Mouse (Mus musculus) splenic B cell, adult 2 months (primary cell): ENCODE results near the gene Lamc2.

Experiments used
- DNase-seq: peaks from one replicate; pipeline ENCODE4 v3.0.0-alpha.2; 2011; ENCODE audit warnings: low read depth, low spot score
- H3K27me3 ChIP-seq: 2 replicates; pipeline ENCODE4 v1.6.1; 2012; ENCODE audit warnings: mild to moderate bottlenecking, low read length, moderate library complexity, mixed read lengths; ENCODE audit not compliant: control insufficient read depth, poor library complexity, insufficient read depth, severe bottlenecking
- H3K36me3 ChIP-seq: 2 replicates; pipeline ENCODE4 v1.6.1; 2012; ENCODE audit warnings: mild to moderate bottlenecking, low read length, moderate library complexity, mixed read lengths; ENCODE audit not compliant: control insufficient read depth, poor library complexity, insufficient read depth, severe bottlenecking

Lamc2 gene

GRCm38 (mm10) chr1:153127622-153128021 lies 58.6 kb downstream of the Lamc2 start:
- Histone ChIP-seq H3K36me3 (no peaks in the 10 kb centered on the region), H3K27me3 (no peaks in the 10 kb centered on the region)
- DNase-seq: no peak

- Histone ChIP-seq H3K27me3 (no peaks in the 10 kb centered on the region), H3K36me3 (no peaks in the 10 kb centered on the region)
- no peak for DNase-seq
Observed at GRCm38 (mm10) chr1:153126491-153127381, 59.5 kb downstream of the Lamc2 start.

DNA sequence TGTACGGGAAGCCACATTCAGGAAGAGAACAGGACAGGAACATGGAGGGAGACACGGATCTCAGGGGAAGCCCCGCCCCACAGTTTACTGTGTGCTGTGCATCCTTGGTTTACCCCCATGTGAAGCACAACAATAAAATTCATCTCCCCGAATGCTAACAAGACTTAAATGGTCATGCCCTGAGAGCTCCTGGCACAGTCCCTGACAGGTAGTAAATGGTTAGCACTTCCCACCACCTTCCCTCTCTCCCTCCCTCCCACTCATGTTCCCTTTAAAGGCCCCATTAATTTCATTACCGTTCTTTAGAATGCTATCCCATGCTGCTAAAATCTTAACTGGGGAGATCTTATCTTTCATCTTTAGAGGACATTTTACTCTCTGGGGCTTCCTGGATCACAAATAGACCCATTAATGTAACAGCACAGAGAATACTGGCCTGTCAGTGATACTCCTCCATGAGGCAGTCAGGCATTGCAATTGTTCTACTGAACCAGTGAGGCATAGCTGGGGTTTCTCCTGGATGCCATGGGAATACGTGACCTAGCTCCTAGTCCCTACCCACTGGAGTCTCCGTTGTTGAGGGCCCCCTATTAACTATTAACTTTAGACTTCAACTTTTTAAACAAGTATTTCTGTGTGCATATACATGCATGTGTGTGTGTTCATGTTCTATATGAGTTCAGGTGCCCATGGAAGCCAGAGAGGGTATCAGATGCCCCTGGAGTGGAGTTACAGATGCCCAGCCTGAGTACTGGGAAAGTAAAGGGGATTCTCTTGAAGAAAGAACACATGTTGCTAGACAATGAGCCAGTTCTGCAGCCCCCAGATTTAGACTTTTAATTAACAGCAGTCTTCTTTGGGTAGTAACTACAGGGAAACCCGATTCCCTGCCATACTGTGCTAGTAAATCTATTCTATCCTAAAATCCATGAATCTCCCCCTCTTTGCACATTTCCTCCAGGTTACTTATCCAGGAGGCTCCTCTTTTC lies 60.7 kb downstream of the Lamc2 start:
- no peaks in the 10 kb centered on the region for H3K27me3 ChIP-seq
- DNase-seq: no peak
- H3K36me3 ChIP-seq: no peaks in the 10 kb centered on the region

DNA sequence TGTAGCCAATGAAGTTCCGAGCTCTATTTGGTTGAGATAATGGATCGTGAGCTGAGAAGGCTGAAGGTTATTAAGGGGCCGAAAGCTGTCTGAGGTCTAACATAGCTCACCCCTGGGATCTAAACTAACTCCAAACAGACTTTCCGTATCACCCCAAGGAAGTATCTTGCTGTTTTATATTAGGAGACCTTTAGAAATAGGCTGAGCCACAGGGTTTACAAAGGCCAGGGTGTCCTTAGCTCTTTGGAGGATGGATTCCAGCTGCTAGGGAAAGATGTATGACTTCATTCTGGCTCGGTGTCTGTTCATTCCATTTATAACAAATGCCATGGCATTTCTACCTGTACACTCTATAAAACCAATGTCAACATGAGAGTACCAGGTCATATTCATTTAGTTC lies 61.7 kb downstream of the Lamc2 start:
- DNase-seq: no peak
- Histone ChIP-seq H3K27me3 (no peaks in the 10 kb centered on the region), H3K36me3 (no peaks in the 10 kb centered on the region)

DNA sequence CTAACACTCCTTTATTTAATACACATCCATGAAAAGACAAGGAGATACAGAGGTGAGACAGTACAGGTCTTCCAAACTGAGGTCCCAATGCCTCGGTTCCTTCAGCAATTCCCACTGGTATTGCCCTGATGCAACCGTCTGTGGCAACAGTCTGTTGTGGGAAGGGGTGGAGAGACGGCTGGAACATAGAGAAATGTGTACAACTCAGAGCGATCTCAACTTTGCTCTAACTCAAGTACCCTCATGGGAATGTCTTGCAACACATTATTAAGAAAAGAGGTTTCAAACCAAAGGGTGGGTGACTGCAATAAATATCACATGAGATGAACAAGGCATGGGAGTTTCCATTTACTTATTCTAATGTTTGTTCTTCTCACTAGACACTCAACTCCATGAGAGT lies 63.5 kb downstream of the Lamc2 start:
- no peak for DNase-seq
- H3K36me3 ChIP-seq: no peaks in the 10 kb centered on the region
- H3K27me3 ChIP-seq: no peaks in the 10 kb centered on the region

- Histone ChIP-seq H3K27me3 (no peaks in the 10 kb centered on the region), H3K36me3 (no peaks in the 10 kb centered on the region)
- DNase-seq: no peak
Observed at GRCm38 (mm10) chr1:153121320-153121719, 64.9 kb downstream of the Lamc2 start.

DNA sequence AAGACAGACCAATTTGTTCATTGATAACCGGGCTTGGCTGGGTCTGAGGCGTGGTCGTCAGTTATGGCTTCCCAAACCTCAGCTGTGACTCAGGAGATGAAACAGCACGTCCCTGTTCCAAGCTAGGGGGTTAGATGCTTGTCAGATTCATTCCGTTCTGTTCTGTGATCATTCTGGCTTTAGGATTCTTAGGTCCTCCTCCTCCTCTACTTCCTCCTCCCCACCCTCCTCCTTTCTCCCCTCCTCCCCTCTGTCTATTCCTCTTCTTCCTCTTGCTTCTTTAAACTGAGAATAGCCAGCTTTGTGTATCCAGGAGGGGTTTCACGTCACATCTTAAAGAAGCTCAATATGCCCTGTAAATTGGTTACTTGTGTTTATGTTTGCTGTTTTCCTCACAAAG lies 65.7 kb downstream of the Lamc2 start:
- no peaks in the 10 kb centered on the region for H3K27me3 ChIP-seq
- no peak for DNase-seq
- no peaks in the 10 kb centered on the region for H3K36me3 ChIP-seq

DNA sequence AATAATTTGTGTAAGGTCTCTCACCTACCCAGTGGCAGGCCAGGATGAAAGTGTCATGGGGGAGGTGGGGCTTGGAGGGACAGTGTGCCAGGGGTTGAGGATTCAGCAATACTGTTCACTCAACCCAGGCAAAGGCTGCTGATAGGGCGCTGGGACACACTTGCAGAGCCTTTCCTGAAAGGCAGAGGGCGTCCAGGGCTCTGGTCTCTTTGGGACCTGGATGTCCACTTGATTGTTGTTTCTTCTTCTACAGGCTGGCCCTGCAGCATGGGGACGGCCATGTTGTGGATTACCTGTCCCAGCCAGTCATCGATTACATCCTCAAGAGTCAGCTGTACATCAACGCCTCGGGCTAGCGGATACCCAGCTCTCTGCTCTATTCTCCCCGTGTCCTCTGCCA lies 70.9 kb downstream of the Lamc2 start:
- DNase-seq: no peak

DNA sequence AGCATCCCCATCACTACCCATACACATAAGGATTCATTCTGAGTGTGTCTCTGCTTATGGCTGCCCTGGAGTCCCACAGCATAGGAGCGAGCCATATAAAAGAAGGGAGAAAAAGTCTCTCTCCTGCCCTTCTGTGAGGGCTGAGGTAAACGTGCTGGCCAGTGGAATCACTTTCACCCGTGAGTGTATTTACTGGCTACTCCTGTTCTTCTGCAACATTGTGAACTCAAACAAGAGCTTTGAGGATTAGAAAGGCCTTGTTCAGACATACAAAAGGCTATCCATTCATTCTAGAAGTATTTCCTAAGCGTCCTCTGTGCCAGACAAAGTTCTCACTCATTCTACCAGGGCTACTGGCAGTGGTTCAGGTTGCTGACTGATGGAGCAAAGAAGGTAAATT lies 74.7 kb downstream of the Lamc2 start:
- no peak for DNase-seq
- H3K36me3 ChIP-seq: no peaks in the 10 kb centered on the region
- H3K27me3 ChIP-seq: no peaks in the 10 kb centered on the region

More for the DNA sequence above, 70.9 kb downstream of the Lamc2 start:
- H3K36me3 ChIP-seq: no peaks in the 10 kb centered on the region
- H3K27me3 ChIP-seq: no peaks in the 10 kb centered on the region

GRCm38 (mm10) chr1:153109836-153110235 lies 76.4 kb downstream of the Lamc2 start:
- H3K27me3 ChIP-seq: no peaks in the 10 kb centered on the region
- no peak for DNase-seq
- no peaks in the 10 kb centered on the region for H3K36me3 ChIP-seq

- H3K27me3 ChIP-seq: no peaks in the 10 kb centered on the region
- H3K36me3 ChIP-seq: no peaks in the 10 kb centered on the region
- no peak for DNase-seq
Observed at GRCm38 (mm10) chr1:153109346-153109745, 76.9 kb downstream of the Lamc2 start.

DNA sequence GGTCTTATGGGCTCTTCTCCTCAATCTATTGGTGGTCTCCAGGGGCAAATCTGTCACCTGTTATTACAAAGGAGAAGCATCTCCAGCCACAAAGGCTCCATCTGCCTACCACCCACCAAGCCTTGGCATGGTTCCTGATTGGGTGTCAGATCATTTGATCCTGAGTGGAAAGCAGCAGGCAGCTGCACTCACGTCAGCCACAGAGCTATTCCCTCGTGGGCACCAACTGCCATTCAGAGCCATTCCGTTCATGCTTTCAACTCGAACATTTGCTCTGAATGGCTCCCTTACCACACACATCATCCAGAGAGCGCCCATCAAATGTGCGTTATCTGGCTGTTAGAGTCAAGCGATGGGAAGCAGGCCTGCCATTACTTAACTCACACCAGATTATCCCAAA lies 78.4 kb downstream of the Lamc2 start:
- Histone ChIP-seq H3K36me3 (no peaks in the 10 kb centered on the region), H3K27me3 (no peaks in the 10 kb centered on the region)
- DNase-seq: no peak

GRCm38 (mm10) chr1:153104804-153105203 lies 81.4 kb downstream of the Lamc2 start:
- Histone ChIP-seq H3K36me3 (no peaks in the 10 kb centered on the region), H3K27me3 (no peaks in the 10 kb centered on the region)
- DNase-seq: no peak

- no peak for DNase-seq
- Histone ChIP-seq H3K27me3 (no peaks in the 10 kb centered on the region), H3K36me3 (no peaks in the 10 kb centered on the region)
Observed at GRCm38 (mm10) chr1:153103186-153103554, 83.1 kb downstream of the Lamc2 start.
